In the genomic region with DNA sequence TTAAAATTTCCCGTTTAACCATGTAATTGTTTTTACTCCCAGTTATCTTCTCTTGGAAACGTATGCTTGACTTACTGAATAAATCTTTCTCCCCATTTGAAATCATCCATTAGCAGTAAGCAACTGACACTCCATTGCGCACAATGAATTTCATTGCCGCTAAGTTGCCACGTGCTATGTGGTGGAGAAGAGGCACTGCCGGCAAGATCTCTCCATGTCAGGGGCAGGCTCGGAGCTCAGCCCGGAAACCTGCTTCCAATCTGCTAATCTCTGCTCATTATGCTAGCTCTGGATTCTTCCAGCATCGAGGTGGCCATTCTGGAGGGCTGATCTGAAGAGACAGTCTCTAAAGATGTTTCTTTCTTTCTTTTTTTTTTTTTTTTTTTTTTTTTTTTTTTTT, we compare ENCODE assay signal across 9 mouse cellular contexts.
DNase-seq lines count a peak whose midpoint lies in the region; ATAC-seq lines count a peak whose summit lies in the region.
"Had no signal": no experiment of that assay in that cellular context is flagged by ENCODE, and none has a peak within 500 bp of the region (broad histone marks: within the 10 kb centered on the region; RNA-seq: fewer than 3 reads in every experiment).

No protein-coding gene starts in this region.

- no peak overlapping the region for H3K9ac ChIP-seq in heart, embryonic 16.5 days (ENCODE audit: low read length)
- H3K9ac ChIP-seq: embryonic facial prominence, embryonic 13.5 days; hindbrain, embryonic 12.5 days had no signal

- WGBS in heart, embryonic 16.5 days, result 41% methylated on average over 9 of the region's 9 CpGs

- no peaks in the 10 kb centered on the region for H3K9me3 ChIP-seq in heart, embryonic 16.5 days (replicated peaks; ENCODE audit: control insufficient read depth, low read length)
- H3K9me3 ChIP-seq: embryonic facial prominence, embryonic 13.5 days; hindbrain, embryonic 12.5 days had no signal

- peak overlapping the region; percentile 75 for H3K27ac ChIP-seq in heart, embryonic 16.5 days (ENCODE audit: low read length)
- H3K27ac ChIP-seq: embryonic facial prominence, embryonic 13.5 days; hindbrain, embryonic 12.5 days had no signal

- peak; percentile 75 for DNase-seq in heart, adult 11 months
- DNase-seq in heart, adult 8-10 months (ENCODE audit: low spot score), result no peak
- peak; percentile 19 to 31 for DNase-seq in layer of hippocampus, postnatal 14 days (ENCODE audit: low spot score in 2 of 2)
- DNase-seq in layer of hippocampus, adult 9-10 months (ENCODE audit: low spot score), result no peak
- DNase-seq in MN1 (ENCODE audit: low spot score), result peak; percentile 35
- DNase-seq in adrenal gland, postnatal 25 days, result no peak

- ATAC-seq in heart, embryonic 16.5 days (replicated peaks; ENCODE audit: extremely low read depth, insufficient read depth, low FRiP score), result no peak

- H3K4me3 ChIP-seq in heart, embryonic 16.5 days (ENCODE audit: low read length), result no peak overlapping the region
- H3K4me3 ChIP-seq: embryonic facial prominence, embryonic 13.5 days; hindbrain, embryonic 12.5 days had no signal

- H3K4me1 ChIP-seq in heart, embryonic 16.5 days (ENCODE audit: control insufficient read depth, insufficient read depth, low read length), result peaks cover 15% of the 10 kb centered on the region

- no peaks in the 10 kb centered on the region for H3K27me3 ChIP-seq in heart, embryonic 16.5 days (ENCODE audit: control insufficient read depth, insufficient read depth, low read length)
- H3K27me3 ChIP-seq: embryonic facial prominence, embryonic 13.5 days; hindbrain, embryonic 12.5 days had no signal

- H3K4me2 ChIP-seq in heart, embryonic 16.5 days (ENCODE audit: low read depth, low read length), result peak overlapping the region; percentile 52
- H3K4me2 ChIP-seq: embryonic facial prominence, embryonic 13.5 days; hindbrain, embryonic 12.5 days had no signal

- no peaks in the 10 kb centered on the region for H3K36me3 ChIP-seq in heart, embryonic 16.5 days (ENCODE audit: control insufficient read depth, insufficient read depth)
- H3K36me3 ChIP-seq: embryonic facial prominence, embryonic 13.5 days; hindbrain, embryonic 12.5 days had no signal

Comparison
In these comparisons a context has a peak if more than half of its experiments do, and no peak if none do; other contexts are left out.
1. DNase-seq: peak in heart, adult 11 months (single experiment), layer of hippocampus, postnatal 14 days (2 of 2) and MN1 (single experiment); none in heart, adult 8-10 months (single experiment), layer of hippocampus, adult 9-10 months (single experiment) and adrenal gland, postnatal 25 days (single experiment).